Mouse (Mus musculus) thymus, adult 2 months (tissue): ENCODE results near the gene Cacna1c. TPM values are rescaled to one million over a fixed set of nuclear protein-coding genes. Genes with fewer than 3 reads are reported as not detected.

Experiments
- DNase-seq: peaks from one replicate; pipeline ENCODE4 v3.0.0; 2021
- H3K27ac ChIP-seq: fragments of 200-500 bp; 2 replicates; pipeline ENCODE4 v1.5.1; 2012; ENCODE audit warnings: low read length, control low read depth; ENCODE audit not compliant: control insufficient read depth, insufficient read depth
- H3K27me3 ChIP-seq: fragments of 200-500 bp; 2 replicates; pipeline ENCODE4 v1.6.1; 2012; ENCODE audit warnings: mild to moderate bottlenecking, low read length, moderate library complexity, mixed read lengths; ENCODE audit not compliant: control insufficient read depth, insufficient read depth
- H3K36me3 ChIP-seq: fragments of 200-500 bp; 2 replicates; pipeline ENCODE4 v1.6.1; 2012; ENCODE audit warnings: mild to moderate bottlenecking, low read length, moderate library complexity; ENCODE audit not compliant: control insufficient read depth, insufficient read depth
- H3K4me1 ChIP-seq: fragments of 200-500 bp; replicated peaks from 2 replicates; pipeline ENCODE4 v1.6.1; 2012; ENCODE audit warnings: low read length; ENCODE audit not compliant: control insufficient read depth, insufficient read depth
- H3K4me3 ChIP-seq: fragments of 200-500 bp; 2 replicates; pipeline ENCODE4 v1.5.1; 2012; ENCODE audit warnings: mild to moderate bottlenecking, low read length, control low read depth, moderate library complexity; ENCODE audit not compliant: control insufficient read depth, insufficient read depth
- CTCF ChIP-seq: fragments of 200-500 bp; IDR thresholded peaks from 2 replicates; pipeline ENCODE4 v1.5.1; 2012; ENCODE audit warnings: mild to moderate bottlenecking, control low read depth, low read length, moderate library complexity, borderline replicate concordance; ENCODE audit not compliant: control insufficient read depth, poor library complexity, insufficient read depth; ENCODE audit errors: extremely low read depth
- POLR2A ChIP-seq: fragments of 200-500 bp; IDR thresholded peaks from 2 replicates; pipeline ENCODE4 v1.6.1; 2012; ENCODE audit warnings: mild to moderate bottlenecking, low read length, control low read depth, moderate library complexity; ENCODE audit not compliant: control insufficient read depth, poor library complexity, insufficient read depth; ENCODE audit errors: extremely low read depth
- WGBS: fragments of 180-500 bp; shearing (Covaris S2); methylation state at CpG from one replicate; pipeline ENCODE4 v1.1.7; 2018; 5-methylcytosine and 5-hydroxymethylcytosine counted together
- polyA plus RNA-seq: library from polyadenylated mRNA; depleted of rRNA; stranded (reverse); fragments of >200 nt; gene quantifications from 2 replicates; pipeline ENCODE4 v1.2.3, GENCODE M21; 2012

Cacna1c gene
- polyA plus RNA-seq, 1 experiment = 4.8 TPM

- 64% methylated on average over 3 of the region's 3 CpGs for WGBS
- Histone ChIP-seq H3K27ac (no peak overlapping the region), H3K36me3 (no peaks in the 10 kb centered on the region), H3K4me3 (no peak overlapping the region), H3K27me3 (no peaks in the 10 kb centered on the region), H3K4me1 (no peaks in the 10 kb centered on the region)
- DNase-seq = no peak
- TF ChIP-seq CTCF = no peak
- no peak for TF ChIP-seq POLR2A
These were observed 110.4 kb downstream of the Cacna1c start for GRCm38 (mm10) chr6:119085789-119086188.

DNA sequence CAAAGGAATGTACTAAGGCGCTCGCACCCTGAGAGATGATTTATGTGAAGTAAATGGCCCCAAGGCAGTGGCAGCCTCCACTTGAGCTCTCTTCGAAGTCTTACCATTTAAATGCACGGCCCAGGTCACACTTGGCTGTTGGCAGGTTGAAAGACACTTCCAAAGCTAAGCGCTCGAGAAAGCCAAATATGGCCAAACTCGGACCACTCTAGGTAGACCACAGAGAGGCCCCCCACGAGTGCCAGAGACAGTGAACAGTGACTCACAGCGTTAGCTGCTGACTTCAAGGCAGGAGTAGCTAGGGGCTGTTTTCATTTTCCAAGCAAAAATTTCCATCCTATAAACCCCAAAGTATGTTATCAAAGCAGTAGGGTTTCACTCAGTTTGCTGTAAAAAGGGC is 111.7 kb downstream of the Cacna1c start:
- H3K36me3 ChIP-seq = no peaks in the 10 kb centered on the region
- no peaks in the 10 kb centered on the region for H3K27me3 ChIP-seq
- no peaks in the 10 kb centered on the region for H3K4me1 ChIP-seq
- TF ChIP-seq POLR2A = no peak
- no peak for TF ChIP-seq CTCF
- no peak for DNase-seq
- no peak overlapping the region for H3K4me3 ChIP-seq
- H3K27ac ChIP-seq = no peak overlapping the region
- 88% methylated on average over 9 of the region's 9 CpGs for WGBS

DNA sequence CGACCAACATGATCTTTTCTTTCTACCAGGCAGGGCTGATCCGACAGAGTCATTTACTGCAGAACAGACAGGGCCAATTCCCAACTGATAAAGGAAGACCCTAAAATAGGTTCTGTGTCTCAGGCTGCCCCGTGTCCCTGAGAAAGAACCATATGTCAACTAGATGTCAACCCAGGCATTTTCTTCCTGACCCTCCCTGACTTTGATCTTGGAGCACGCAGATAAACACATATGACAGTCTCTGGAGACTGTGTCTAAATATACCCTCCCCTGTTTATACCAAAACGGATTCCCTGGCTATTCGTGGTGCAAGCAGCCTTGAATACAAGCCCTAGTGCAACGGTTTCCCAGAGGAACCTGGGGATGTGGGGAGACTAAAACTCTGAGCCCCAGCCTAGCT is 112.7 kb downstream of the Cacna1c start:
- WGBS = 79% methylated on average over 7 of the region's 7 CpGs
- no peak overlapping the region for H3K4me3 ChIP-seq
- H3K27me3 ChIP-seq = no peaks in the 10 kb centered on the region
- H3K27ac ChIP-seq = no peak overlapping the region
- TF ChIP-seq POLR2A (no peak), CTCF (no peak)
- no peak for DNase-seq
- no peaks in the 10 kb centered on the region for H3K36me3 ChIP-seq
- H3K4me1 ChIP-seq = no peaks in the 10 kb centered on the region

- Histone ChIP-seq H3K27me3 (no peaks in the 10 kb centered on the region), H3K4me1 (no peaks in the 10 kb centered on the region), H3K36me3 (no peaks in the 10 kb centered on the region), H3K4me3 (no peak overlapping the region), H3K27ac (no peak overlapping the region)
- TF ChIP-seq POLR2A (no peak), CTCF (no peak)
- WGBS = 93% methylated on average over 8 of the region's 8 CpGs
- no peak for DNase-seq
These were observed 113.6 kb downstream of the Cacna1c start for GRCm38 (mm10) chr6:119082662-119083061.

GRCm38 (mm10) chr6:119081650-119082049 is 114.6 kb downstream of the Cacna1c start:
- Histone ChIP-seq H3K4me1 (no peaks in the 10 kb centered on the region), H3K4me3 (no peak overlapping the region), H3K27me3 (no peaks in the 10 kb centered on the region), H3K36me3 (no peaks in the 10 kb centered on the region), H3K27ac (no peak overlapping the region)
- TF ChIP-seq POLR2A = no peak
- WGBS = 95% methylated on average over 12 of the region's 12 CpGs
- no peak for DNase-seq

DNA sequence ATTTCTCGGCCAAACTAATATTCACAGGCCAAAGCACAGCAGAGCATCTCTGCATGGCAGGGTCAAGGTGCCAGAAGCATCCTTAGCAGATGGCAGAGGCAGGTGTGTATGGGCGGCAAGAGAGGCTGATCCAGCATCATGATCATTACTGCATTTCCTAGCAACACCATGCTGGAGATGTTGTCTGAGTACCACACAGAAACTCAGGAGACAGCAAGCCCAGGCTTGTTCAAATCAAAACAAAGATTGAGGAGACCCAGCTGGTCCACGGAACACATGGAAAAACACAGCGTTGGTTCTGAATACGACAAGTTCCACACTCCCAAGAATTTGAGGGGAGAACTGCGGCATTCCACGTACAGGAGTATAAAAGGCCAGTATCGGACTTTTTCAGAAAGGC is 116.6 kb downstream of the Cacna1c start:
- Histone ChIP-seq H3K27ac (no peak overlapping the region), H3K4me1 (no peaks in the 10 kb centered on the region), H3K36me3 (no peaks in the 10 kb centered on the region), H3K4me3 (no peak overlapping the region), H3K27me3 (no peaks in the 10 kb centered on the region)
- DNase-seq = no peak
- WGBS = 93% methylated on average over 8 of the region's 8 CpGs
- TF ChIP-seq CTCF = no peak
- TF ChIP-seq POLR2A = no peak

DNA sequence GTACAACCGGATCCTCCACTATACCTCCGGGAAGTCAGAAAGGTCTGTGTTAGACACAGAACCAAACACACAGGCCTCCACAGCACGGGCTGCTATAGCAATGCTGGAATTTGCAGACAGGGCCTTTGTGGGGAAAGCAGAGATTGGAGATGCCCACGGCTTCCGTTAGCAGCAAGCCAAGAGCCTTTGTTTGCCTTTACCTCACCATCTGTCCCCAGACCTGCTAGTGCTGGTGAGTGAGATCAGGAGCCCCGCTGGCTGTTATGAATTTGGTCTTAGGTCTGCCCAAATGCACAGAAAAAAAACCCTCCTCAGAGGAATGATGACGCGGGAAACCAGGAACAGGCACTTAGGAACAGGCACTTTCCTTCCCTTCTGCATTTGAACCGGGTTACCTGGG is 117.3 kb downstream of the Cacna1c start:
- no peaks in the 10 kb centered on the region for H3K4me1 ChIP-seq
- 89% methylated on average over 9 of the region's 9 CpGs for WGBS
- TF ChIP-seq CTCF = no peak
- TF ChIP-seq POLR2A = no peak
- no peak for DNase-seq
- no peaks in the 10 kb centered on the region for H3K27me3 ChIP-seq
- no peak overlapping the region for H3K27ac ChIP-seq
- H3K4me3 ChIP-seq = no peak overlapping the region
- H3K36me3 ChIP-seq = no peaks in the 10 kb centered on the region
